Mouse (Mus musculus): ENCODE measurements at regions not wholly inside any gene's neighbourhood (a gene's known extent, or its start where the extent isn't known, plus 50 kb on each side); places are given as distances from the start of the nearest gene placed in this dataset.
A peak's percentile ranks its signal among the peaks of the same experiment; 100 is the strongest.

DNA sequence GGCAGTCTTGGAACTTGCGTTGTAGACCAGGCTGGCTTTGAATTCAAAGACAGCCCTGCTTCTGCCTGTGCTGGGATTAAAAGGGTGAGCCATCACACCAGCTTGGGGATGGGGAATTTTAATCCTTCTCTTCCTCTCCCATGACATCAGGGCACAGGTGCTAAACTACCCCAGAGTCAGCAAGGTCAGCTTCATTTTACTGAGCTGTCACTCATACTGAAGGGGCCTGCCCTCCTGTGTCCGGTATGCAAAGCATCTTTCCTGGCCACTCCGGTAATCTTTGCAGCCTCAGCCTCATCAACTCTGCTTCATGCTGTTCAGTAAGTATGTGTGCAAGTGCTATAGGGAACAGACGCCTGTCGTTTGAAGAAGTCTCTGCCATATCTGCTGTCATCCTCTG, 248.1 kb downstream of the Enc1 start:
- no peaks in the 10 kb centered on the region for H3K27me3 ChIP-seq (ENCODE audit: control insufficient read depth, insufficient read depth, low read length)
- no peaks in the 10 kb centered on the region for H3K36me3 ChIP-seq (ENCODE audit: control insufficient read depth, insufficient read depth, low read length)
- H3K4me3 ChIP-seq (ENCODE audit: control insufficient read depth, low read depth, low read length), result no peak overlapping the region
- H3K4me1 ChIP-seq (ENCODE audit: control insufficient read depth, insufficient read depth, low read length), result peaks cover 2% of the 10 kb centered on the region; the same call in 1 of the 2 replicates
- no peak for TF ChIP-seq CTCF (IDR thresholded peaks at IDR 0.05; ENCODE audit: control insufficient read depth, insufficient read depth, insufficient replicate concordance, low read depth, low read length)
- no peak for TF ChIP-seq POLR2A (IDR thresholded peaks at IDR 0.05; ENCODE audit: control insufficient read depth, low read depth, low read length)
- H3K27ac ChIP-seq (ENCODE audit: control insufficient read depth, insufficient read depth, low read depth, low read length), result no peak overlapping the region

GRCm38 (mm10) chr13:97488518-97488917, 247.6 kb downstream of the Enc1 start:
- H3K27me3 ChIP-seq (ENCODE audit: control insufficient read depth, insufficient read depth, low read length), result no peaks in the 10 kb centered on the region
- TF ChIP-seq CTCF (IDR thresholded peaks at IDR 0.05; ENCODE audit: control insufficient read depth, insufficient read depth, insufficient replicate concordance, low read depth, low read length), result no peak
- TF ChIP-seq POLR2A (IDR thresholded peaks at IDR 0.05; ENCODE audit: control insufficient read depth, low read depth, low read length), result no peak
- no peak overlapping the region for H3K27ac ChIP-seq (ENCODE audit: control insufficient read depth, insufficient read depth, low read depth, low read length)
- no peak overlapping the region for H3K4me3 ChIP-seq (ENCODE audit: control insufficient read depth, low read depth, low read length)
- peaks cover 2% of the 10 kb centered on the region; the same call in 1 of the 2 replicates for H3K4me1 ChIP-seq (ENCODE audit: control insufficient read depth, insufficient read depth, low read length)
- H3K36me3 ChIP-seq (ENCODE audit: control insufficient read depth, insufficient read depth, low read length), result no peaks in the 10 kb centered on the region

DNA sequence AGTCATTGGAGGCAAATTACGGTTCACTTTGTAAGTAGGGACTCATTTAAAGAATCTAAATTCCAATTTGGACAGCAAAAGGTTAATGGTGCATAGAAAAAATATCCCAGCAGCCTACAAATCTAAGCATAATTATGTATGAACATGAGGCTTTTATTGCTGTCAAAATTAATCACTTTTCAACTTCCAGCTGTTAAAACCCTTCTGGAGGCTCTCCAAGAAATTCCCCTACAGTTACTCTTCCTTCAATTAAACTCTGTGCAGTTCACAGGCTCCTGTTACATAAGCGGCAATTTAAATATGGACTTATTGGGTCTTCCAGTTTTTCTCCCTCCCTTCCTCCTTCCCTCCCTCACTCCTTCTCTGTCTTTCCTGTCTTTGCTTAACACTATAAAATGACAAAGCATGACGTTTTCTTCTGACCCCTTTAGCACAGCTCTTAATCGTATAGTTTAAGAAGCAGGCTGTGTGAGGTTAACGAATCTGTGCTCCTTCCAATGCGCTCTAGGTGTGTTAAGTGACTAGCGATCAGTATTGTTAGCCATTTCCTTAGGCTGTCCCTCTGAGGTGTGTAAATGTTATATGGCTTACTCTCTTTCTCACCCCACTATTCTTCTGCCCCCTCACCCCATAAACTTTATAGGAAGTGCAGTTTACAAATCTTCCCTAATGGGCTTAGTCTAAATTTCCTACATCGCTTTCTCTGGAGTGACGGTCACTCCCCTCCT, 247.0 kb downstream of the Enc1 start:
- no peaks in the 10 kb centered on the region for H3K36me3 ChIP-seq (ENCODE audit: control insufficient read depth, insufficient read depth, low read length)
- no peaks in the 10 kb centered on the region for H3K27me3 ChIP-seq (ENCODE audit: control insufficient read depth, insufficient read depth, low read length)
- no peak overlapping the region for H3K27ac ChIP-seq (ENCODE audit: control insufficient read depth, insufficient read depth, low read depth, low read length)
- peaks cover 2% of the 10 kb centered on the region; the same call in 1 of the 2 replicates for H3K4me1 ChIP-seq (ENCODE audit: control insufficient read depth, insufficient read depth, low read length)
- no peak for TF ChIP-seq POLR2A (IDR thresholded peaks at IDR 0.05; ENCODE audit: control insufficient read depth, low read depth, low read length)
- TF ChIP-seq CTCF (IDR thresholded peaks at IDR 0.05; ENCODE audit: control insufficient read depth, insufficient read depth, insufficient replicate concordance, low read depth, low read length), result no peak
- H3K4me3 ChIP-seq (ENCODE audit: control insufficient read depth, low read depth, low read length), result no peak overlapping the region

DNA sequence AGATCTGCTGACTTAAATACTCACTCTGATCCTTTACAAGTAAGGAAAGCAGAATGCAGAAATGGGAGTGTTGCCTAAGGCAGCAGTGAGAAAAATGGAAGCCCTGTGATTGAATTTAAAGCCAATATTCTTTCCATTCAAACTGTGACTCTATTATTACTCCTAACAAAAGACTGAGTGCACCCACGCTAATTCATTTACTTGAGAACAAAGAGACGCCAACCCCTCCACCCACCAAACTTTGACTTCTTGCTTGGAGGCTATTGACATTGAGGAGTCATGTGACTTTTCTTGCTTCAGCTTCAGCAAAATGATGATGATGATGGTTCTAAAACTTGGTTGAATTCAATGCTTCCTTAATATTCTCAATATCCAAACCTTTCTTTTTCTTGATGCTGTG, 245.6 kb downstream of the Enc1 start:
- no peak for TF ChIP-seq POLR2A (IDR thresholded peaks at IDR 0.05; ENCODE audit: control insufficient read depth, low read depth, low read length)
- no peak for TF ChIP-seq CTCF (IDR thresholded peaks at IDR 0.05; ENCODE audit: control insufficient read depth, insufficient read depth, insufficient replicate concordance, low read depth, low read length)
- H3K4me3 ChIP-seq (ENCODE audit: control insufficient read depth, low read depth, low read length), result no peak overlapping the region
- H3K27me3 ChIP-seq (ENCODE audit: control insufficient read depth, insufficient read depth, low read length), result no peaks in the 10 kb centered on the region
- H3K36me3 ChIP-seq (ENCODE audit: control insufficient read depth, insufficient read depth, low read length), result no peaks in the 10 kb centered on the region
- no peak overlapping the region for H3K27ac ChIP-seq (ENCODE audit: control insufficient read depth, insufficient read depth, low read depth, low read length)
- H3K4me1 ChIP-seq (ENCODE audit: control insufficient read depth, insufficient read depth, low read length), result peaks cover 2% of the 10 kb centered on the region; the same call in 1 of the 2 replicates

DNA sequence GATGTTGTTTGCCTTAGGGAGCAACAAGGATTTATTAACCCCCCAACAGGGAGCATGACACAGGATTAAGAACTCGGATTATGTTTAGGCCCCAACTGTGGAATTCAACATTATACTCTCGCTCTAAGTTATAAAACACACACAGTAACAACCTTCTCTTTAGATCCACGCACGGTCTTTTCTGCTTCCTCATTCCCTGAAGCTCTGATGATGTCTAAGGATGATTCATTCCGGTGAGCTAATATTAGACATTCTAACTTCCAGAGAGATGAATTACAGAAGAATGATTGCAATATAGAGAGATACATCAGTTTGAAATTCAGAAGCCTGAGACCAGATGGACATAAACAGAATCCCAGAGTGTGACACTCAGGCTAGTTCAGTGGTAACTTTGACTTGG, 245.0 kb downstream of the Enc1 start:
- H3K27me3 ChIP-seq (ENCODE audit: control insufficient read depth, insufficient read depth, low read length), result no peaks in the 10 kb centered on the region
- no peaks in the 10 kb centered on the region for H3K36me3 ChIP-seq (ENCODE audit: control insufficient read depth, insufficient read depth, low read length)
- H3K27ac ChIP-seq (ENCODE audit: control insufficient read depth, insufficient read depth, low read depth, low read length), result no peak overlapping the region
- peaks cover 2% of the 10 kb centered on the region; the same call in 1 of the 2 replicates for H3K4me1 ChIP-seq (ENCODE audit: control insufficient read depth, insufficient read depth, low read length)
- TF ChIP-seq POLR2A (IDR thresholded peaks at IDR 0.05; ENCODE audit: control insufficient read depth, low read depth, low read length) (no peak), CTCF (IDR thresholded peaks at IDR 0.05; ENCODE audit: control insufficient read depth, insufficient read depth, insufficient replicate concordance, low read depth, low read length) (no peak)
- H3K4me3 ChIP-seq (ENCODE audit: control insufficient read depth, low read depth, low read length), result no peak overlapping the region

- Histone ChIP-seq H3K27ac (ENCODE audit: control insufficient read depth, insufficient read depth, low read depth, low read length) (no peak overlapping the region), H3K4me3 (ENCODE audit: control insufficient read depth, low read depth, low read length) (peak overlapping the region; percentile 60), H3K36me3 (ENCODE audit: control insufficient read depth, insufficient read depth, low read length) (no peaks in the 10 kb centered on the region), H3K4me1 (ENCODE audit: control insufficient read depth, insufficient read depth, low read length) (peaks cover 2% of the 10 kb centered on the region; the same call in 1 of the 2 replicates), H3K27me3 (ENCODE audit: control insufficient read depth, insufficient read depth, low read length) (no peaks in the 10 kb centered on the region)
- TF ChIP-seq CTCF (IDR thresholded peaks at IDR 0.05; ENCODE audit: control insufficient read depth, insufficient read depth, insufficient replicate concordance, low read depth, low read length), result no peak
- no peak for TF ChIP-seq POLR2A (IDR thresholded peaks at IDR 0.05; ENCODE audit: control insufficient read depth, low read depth, low read length)
Observed at GRCm38 (mm10) chr13:97484808-97485545, 244.1 kb downstream of the Enc1 start.

DNA sequence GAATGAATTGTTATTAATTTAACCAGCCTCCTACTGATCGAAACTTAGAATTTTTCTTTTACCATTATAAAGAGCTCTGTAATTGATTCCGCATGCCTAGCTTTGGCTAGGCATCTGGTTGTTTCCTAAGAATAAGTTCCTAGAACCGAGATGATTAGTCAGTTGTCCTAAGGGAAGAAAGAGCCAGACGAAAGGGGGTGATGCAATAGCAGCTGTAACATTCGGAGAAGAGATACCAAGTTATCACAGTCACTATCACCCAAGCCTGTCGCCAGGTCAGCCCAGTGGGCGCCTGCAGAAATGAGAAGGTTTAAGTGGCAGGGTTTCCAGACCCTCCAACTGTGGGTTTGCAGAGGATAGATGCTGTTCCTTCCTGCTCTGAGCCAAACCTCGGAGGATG, 242.8 kb downstream of the Enc1 start:
- Histone ChIP-seq H3K4me1 (ENCODE audit: control insufficient read depth, insufficient read depth, low read length) (peaks cover 2% of the 10 kb centered on the region; the same call in 1 of the 2 replicates), H3K27ac (ENCODE audit: control insufficient read depth, insufficient read depth, low read depth, low read length) (no peak overlapping the region), H3K4me3 (ENCODE audit: control insufficient read depth, low read depth, low read length) (no peak overlapping the region), H3K27me3 (ENCODE audit: control insufficient read depth, insufficient read depth, low read length) (no peaks in the 10 kb centered on the region), H3K36me3 (ENCODE audit: control insufficient read depth, insufficient read depth, low read length) (no peaks in the 10 kb centered on the region)
- TF ChIP-seq POLR2A (IDR thresholded peaks at IDR 0.05; ENCODE audit: control insufficient read depth, low read depth, low read length) (no peak), CTCF (IDR thresholded peaks at IDR 0.05; ENCODE audit: control insufficient read depth, insufficient read depth, insufficient replicate concordance, low read depth, low read length) (no peak)
